Mouse (Mus musculus): Measurements from ENCODE around the gene Ufd1. TPM values are rescaled to one million over a fixed set of nuclear protein-coding genes. Genes with fewer than 3 reads are reported as not detected.

Gene Ufd1
- polyA plus RNA-seq, 1 experiment from 2014 or later: 82.1 TPM

- peak; percentile 75 for DNase-seq (ENCODE audit: low spot score)
- Histone ChIP-seq H3K36me3 (replicated peaks; ENCODE audit: control insufficient read depth, insufficient read depth, low read depth, low read length) (no peaks in the 10 kb centered on the region), H3K4me2 (ENCODE audit: low read depth, low read length) (peak overlapping the region; percentile 63), H3K9ac (replicated peaks; ENCODE audit: low read length) (peak overlapping the region; percentile 88), H3K4me1 (ENCODE audit: control insufficient read depth, insufficient read depth, low read length) (no peaks in the 10 kb centered on the region), H3K4me3 (ENCODE audit: low read depth, low read length) (peak overlapping the region; percentile 72), H3K9me3 (replicated peaks; ENCODE audit: control insufficient read depth, low read length) (no peaks in the 10 kb centered on the region), H3K27ac (replicated peaks; ENCODE audit: low read depth, low read length) (peak overlapping the region; percentile 89), H3K27me3 (ENCODE audit: control insufficient read depth, insufficient read depth, low read length) (no peaks in the 10 kb centered on the region)
- peak; percentile 46 for ATAC-seq (replicated peaks; ENCODE audit: insufficient number of reproducible peaks, low FRiP score, low TSS enrichment, low read depth)
- WGBS: under 1% methylated on average over 37 of the region's 43 CpGs
Measured at GRCm38 (mm10) chr16:18877386-18878090, 66.0 kb downstream of the Ufd1 start.

GRCm38 (mm10) chr16:18878091-18878720 is 66.6 kb downstream of the Ufd1 start:
- Histone ChIP-seq H3K27me3 (ENCODE audit: control insufficient read depth, insufficient read depth, low read length) (no peaks in the 10 kb centered on the region), H3K36me3 (replicated peaks; ENCODE audit: control insufficient read depth, insufficient read depth, low read depth, low read length) (no peaks in the 10 kb centered on the region), H3K4me2 (ENCODE audit: low read depth, low read length) (peak overlapping the region; percentile 63), H3K27ac (replicated peaks; ENCODE audit: low read depth, low read length) (no peak overlapping the region; the same call in 1 of the 2 replicates), H3K9ac (replicated peaks; ENCODE audit: low read length) (peak overlapping the region; percentile 88), H3K4me1 (ENCODE audit: control insufficient read depth, insufficient read depth, low read length) (no peaks in the 10 kb centered on the region), H3K9me3 (replicated peaks; ENCODE audit: control insufficient read depth, low read length) (no peaks in the 10 kb centered on the region), H3K4me3 (ENCODE audit: low read depth, low read length) (peak overlapping the region; percentile 72)
- no peak for ATAC-seq (replicated peaks; ENCODE audit: insufficient number of reproducible peaks, low FRiP score, low TSS enrichment, low read depth)
- 31% methylated on average over 20 of the region's 20 CpGs for WGBS
- no peak for DNase-seq (ENCODE audit: low spot score)

DNA sequence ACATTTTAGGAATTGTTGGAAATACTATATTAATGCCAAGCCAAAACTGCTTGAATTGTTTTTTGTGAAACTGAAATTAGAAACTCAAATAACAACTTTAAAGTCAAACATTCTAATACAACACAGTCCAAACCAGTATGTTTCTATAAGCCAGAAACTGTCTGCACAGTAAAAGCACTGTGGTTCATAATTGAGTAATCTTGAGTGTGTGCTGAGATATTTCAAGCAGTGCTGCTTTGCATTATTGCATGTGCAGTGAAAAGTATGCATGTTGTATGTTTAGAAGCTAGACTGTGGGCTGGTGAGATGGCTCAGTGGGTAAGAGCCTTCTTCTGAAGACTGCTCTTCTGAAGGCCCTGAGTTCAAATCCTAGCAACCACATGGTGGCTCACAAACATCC is 72.5 kb downstream of the Ufd1 start:
- H3K27ac ChIP-seq (replicated peaks; ENCODE audit: low read depth, low read length): no peak overlapping the region
- H3K36me3 ChIP-seq (replicated peaks; ENCODE audit: control insufficient read depth, insufficient read depth, low read depth, low read length): no peaks in the 10 kb centered on the region
- H3K9ac ChIP-seq (replicated peaks; ENCODE audit: low read length): no peak overlapping the region
- ATAC-seq (replicated peaks; ENCODE audit: insufficient number of reproducible peaks, low FRiP score, low TSS enrichment, low read depth) (no peak), DNase-seq (ENCODE audit: low spot score) (no peak)
- H3K27me3 ChIP-seq (ENCODE audit: control insufficient read depth, insufficient read depth, low read length): no peaks in the 10 kb centered on the region
- H3K4me2 ChIP-seq (ENCODE audit: low read depth, low read length): no peak overlapping the region
- no peak overlapping the region for H3K4me3 ChIP-seq (ENCODE audit: low read depth, low read length)
- no peaks in the 10 kb centered on the region for H3K9me3 ChIP-seq (replicated peaks; ENCODE audit: control insufficient read depth, low read length)
- no peaks in the 10 kb centered on the region for H3K4me1 ChIP-seq (ENCODE audit: control insufficient read depth, insufficient read depth, low read length)

Other genes with a start within 250 kb of the Ufd1 start
- 6.3 and 6.8 TPM in 2 replicates for gene Tbx1, start 221.1 kb upstream of the Ufd1 start, polyA plus RNA-seq (2014; fragmentation: Nextera tagmentation; extraction: Ambion mirVana)
- gene Gp1bb, start 189.4 kb upstream of the Ufd1 start, polyA plus RNA-seq (2014; fragmentation: Nextera tagmentation; extraction: Ambion mirVana): 5.8 and 6.4 TPM in 2 replicates
- 1.1 and 3.0 TPM in 2 replicates for gene Gm49601, start 185.4 kb upstream of the Ufd1 start, polyA plus RNA-seq (2014; fragmentation: Nextera tagmentation; extraction: Ambion mirVana)
- 33.7 and 39.9 TPM in 2 replicates for gene Sept5, start 181.8 kb upstream of the Ufd1 start, polyA plus RNA-seq (2014; fragmentation: Nextera tagmentation; extraction: Ambion mirVana)
- 21.4 and 23.1 TPM in 2 replicates for gene Cldn5, start 34.9 kb upstream of the Ufd1 start, polyA plus RNA-seq (2014; fragmentation: Nextera tagmentation; extraction: Ambion mirVana)
- gene Cdc45, start 208 bp downstream of the Ufd1 start, polyA plus RNA-seq (2014; fragmentation: Nextera tagmentation; extraction: Ambion mirVana): 71.8 and 83.1 TPM in 2 replicates
- 16.4 and 19.5 TPM in 2 replicates for gene 2510002D24Rik, start 24.8 kb downstream of the Ufd1 start, polyA plus RNA-seq (2014; fragmentation: Nextera tagmentation; extraction: Ambion mirVana)
- gene Gm28539, start 24.8 kb downstream of the Ufd1 start, polyA plus RNA-seq (2014; fragmentation: Nextera tagmentation; extraction: Ambion mirVana): not detected in 2 replicates
- gene Mrpl40, start 65.1 kb downstream of the Ufd1 start, polyA plus RNA-seq (2014; fragmentation: Nextera tagmentation; extraction: Ambion mirVana): 92.4 and 98.9 TPM in 2 replicates
- gene Hira, start 65.3 kb downstream of the Ufd1 start, polyA plus RNA-seq (2014; fragmentation: Nextera tagmentation; extraction: Ambion mirVana): 11.6 and 14.9 TPM in 2 replicates

All from embryonic facial prominence, embryonic 11.5 days (tissue).